Mouse (Mus musculus): ENCODE measurements around the gene Gm5741. TPM values are rescaled to one million over a fixed set of nuclear protein-coding genes. Genes with fewer than 3 reads are reported as not detected.

The Gm5741 gene
- polyA plus RNA-seq, 1 experiment: 1.9 TPM

GRCm38 (mm10) chr8:85073041-85073612, 5.3 kb upstream of the Gm5741 start:
- DNase-seq (ENCODE audit: low read depth): no peak

DNA sequence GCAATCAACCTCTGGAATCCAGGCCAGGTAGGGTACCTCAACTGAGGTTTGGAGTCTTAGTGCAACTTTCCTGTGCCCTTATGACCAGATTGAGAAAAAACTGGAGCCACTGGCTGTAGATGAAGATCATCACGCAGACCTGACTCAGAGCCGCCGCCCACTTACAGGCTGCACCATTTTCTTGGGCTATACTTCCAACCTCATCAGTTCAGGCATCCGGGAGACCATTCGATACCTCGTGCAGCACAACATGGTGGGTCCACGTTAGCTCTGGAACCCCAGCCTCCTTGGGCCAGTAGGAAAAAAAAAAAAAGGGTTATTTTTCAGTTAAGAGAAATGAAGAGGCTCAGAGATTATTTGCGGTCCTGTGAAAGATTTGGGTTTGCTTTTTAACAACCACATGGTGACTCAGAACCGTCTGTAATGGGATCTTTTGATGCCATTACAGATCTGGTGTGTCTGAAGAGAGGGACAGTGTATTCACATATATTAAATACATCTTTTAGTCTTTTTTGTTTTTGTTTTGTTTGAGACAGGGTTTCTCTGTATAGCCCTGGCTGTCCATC, 4.7 kb upstream of the Gm5741 start:
- no peak for DNase-seq (ENCODE audit: low read depth)

DNA sequence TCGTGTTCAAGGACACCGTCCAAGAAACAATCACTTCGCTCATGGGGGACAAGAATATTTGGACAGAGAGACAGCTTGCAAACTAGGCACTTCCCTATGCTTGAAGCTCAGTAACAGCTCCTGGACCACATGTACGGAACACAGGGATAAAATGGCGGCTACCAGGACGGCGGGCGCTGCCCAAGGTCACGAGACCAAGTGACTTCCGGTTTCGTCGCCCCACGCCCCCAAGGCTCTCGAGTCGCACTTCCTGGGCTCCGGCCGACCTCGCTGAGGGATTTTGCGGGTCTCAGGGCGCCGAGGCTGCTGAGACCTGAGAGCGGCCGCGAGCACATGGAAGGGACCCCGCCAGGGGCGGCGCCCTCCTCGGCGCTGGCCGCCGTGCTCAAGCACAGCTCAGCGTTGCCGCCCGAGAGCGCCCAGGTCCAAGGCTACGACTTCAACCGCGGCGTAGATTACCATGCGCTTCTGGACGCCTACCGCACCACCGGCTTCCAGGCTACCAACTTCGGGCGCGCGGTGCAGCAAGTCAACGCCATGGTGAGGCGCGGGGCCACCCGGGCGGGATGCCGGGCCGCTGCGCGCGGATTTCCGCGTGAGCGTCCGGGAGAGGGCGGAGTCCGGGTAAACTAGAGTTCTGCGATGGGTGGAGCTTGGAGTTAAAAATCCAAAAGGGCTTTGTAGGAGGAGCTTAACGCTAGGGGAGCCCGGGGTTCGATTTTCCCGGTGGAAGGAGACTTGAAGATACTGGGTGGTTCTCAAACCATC, 3.9 kb upstream of the Gm5741 start, which contains the start of gene Dhps:
Gene Dhps (plus strand): TSS at position 244 of the 768 bp plus-strand sequence.
- DNase-seq (ENCODE audit: low read depth): no peak

- no peak for DNase-seq (ENCODE audit: low read depth)
These were observed 3.3 kb upstream of the Gm5741 start for GRCm38 (mm10) chr8:85071041-85071440.

DNA sequence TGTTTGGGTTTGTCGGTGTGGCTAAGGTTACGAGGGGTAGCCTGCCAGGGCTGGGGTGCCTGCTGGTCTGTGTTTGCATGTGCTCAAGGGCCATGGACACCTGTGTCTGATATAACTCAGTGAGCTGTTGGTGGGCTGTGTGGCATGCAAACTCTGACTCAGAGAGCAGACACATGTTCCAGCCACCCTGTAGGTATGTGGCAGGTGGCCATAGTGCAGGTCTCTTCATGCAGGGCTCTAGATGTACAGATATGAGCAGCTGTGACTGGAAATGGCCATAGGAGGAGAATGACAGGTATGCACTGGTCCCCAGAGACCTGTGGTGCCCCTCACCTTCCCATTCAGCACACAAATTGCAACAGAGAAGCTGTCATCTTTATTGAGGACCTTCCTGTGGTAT, 627 bp downstream of the Gm5741 start:
- DNase-seq (ENCODE audit: low read depth): peak; percentile 64

GRCm38 (mm10) chr8:85065213-85065612, 2.6 kb downstream of the Gm5741 start:
- no peak for DNase-seq (ENCODE audit: low read depth)

GRCm38 (mm10) chr8:85062603-85063002, 5.2 kb downstream of the Gm5741 start:
- DNase-seq (ENCODE audit: low read depth): no peak

- DNase-seq (ENCODE audit: low read depth): no peak
These were observed 7.7 kb downstream of the Gm5741 start, which contains the start of gene Fbxw9 for GRCm38 (mm10) chr8:85059879-85060616. Gene Fbxw9 (plus strand): TSS chr8:85060055.

GRCm38 (mm10) chr8:85057367-85057766, 10.4 kb downstream of the Gm5741 start:
- no peak for DNase-seq (ENCODE audit: low read depth)

- DNase-seq (ENCODE audit: low read depth): peak; percentile 90
These were observed 24.2 kb downstream of the Gm5741 start for GRCm38 (mm10) chr8:85043619-85044018.

- DNase-seq (ENCODE audit: low read depth): no peak
These were observed 29.9 kb downstream of the Gm5741 start for GRCm38 (mm10) chr8:85037681-85038531.

DNA sequence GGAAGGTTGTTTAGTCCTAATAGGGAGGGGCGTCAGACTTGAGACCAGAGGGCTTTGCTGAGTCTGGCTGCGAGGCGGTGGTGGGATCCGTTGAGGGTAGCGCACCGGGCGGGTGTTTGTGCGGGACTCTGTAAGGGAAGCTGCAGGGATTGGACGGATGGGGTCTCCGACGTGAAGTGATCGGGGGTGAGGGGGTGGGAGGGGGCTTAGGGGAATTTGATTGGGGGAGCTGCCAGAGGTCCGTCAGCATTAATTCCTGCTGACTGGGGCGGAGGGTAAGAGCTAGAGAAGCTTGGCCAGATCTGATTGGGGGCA, 30.5 kb downstream of the Gm5741 start:
- no peak for DNase-seq (ENCODE audit: low read depth)

DNA sequence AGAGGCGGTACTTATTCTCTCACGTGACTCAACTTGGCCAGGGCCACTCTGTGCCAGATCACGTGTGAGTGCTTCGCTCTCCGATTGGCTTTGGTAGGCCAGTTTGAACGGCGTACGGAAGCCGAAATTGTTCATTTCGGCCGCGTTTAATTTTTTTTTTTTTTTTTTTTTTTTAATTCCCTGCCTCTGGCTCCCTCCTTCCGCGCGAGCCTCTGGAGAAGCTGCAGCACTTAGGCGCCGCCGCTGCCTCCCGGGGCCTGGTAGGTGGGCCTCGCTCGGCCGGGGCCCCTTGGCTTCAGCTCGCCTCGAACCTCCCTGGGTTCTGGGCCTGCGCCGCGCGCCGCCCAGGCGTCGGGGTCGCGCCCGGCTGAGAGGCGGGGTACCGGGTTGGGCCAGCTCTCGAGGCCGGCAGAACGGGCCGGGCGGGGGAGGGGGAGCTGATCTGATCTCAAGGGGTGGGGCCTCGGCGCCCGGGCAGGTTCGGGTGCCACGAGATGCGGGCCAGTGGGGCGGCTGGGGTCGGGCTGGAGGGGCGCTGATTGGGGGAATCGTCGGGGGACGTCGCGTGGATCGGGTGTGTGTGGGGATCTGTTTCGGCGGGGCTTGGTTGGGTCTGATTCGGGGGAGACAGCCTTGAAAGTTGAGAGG, 30.9 kb downstream of the Gm5741 start, which contains the start of gene Tnpo2:
Gene Tnpo2 (plus strand): TSS at position 198 of the 648 bp plus-strand sequence.
- DNase-seq (ENCODE audit: low read depth): no peak

- no peak for DNase-seq (ENCODE audit: low read depth)
These were observed 31.4 kb downstream of the Gm5741 start for GRCm38 (mm10) chr8:85036381-85036717.

DNA sequence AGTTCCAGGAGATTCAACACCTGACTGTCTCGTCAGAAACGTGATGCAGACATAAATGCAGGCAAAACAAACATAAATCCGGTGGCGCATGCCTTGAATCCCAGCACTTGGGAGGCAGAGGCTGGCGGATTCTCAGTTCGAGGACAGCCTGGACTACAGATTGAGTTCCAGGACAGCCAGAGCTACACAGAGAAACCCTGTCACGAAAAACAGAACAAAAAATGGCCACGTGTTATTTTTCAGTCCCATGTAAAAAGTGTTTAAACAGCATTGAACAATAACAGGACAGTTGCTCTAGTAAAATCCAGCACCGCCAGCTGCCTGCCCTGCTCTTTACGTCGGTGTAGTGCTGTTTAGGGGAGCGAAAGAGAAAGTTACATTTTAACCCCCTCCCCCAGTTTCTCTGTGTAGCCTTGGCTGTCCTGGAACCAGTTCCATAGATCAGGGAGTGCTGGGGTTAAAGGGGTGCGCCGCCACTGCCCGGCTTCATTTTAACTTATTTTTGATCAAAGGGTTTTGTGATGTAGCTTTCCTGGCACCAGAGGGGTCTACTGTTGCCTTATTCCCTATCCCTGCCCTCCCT, 32.0 kb downstream of the Gm5741 start:
- DNase-seq (ENCODE audit: low read depth): no peak

- no peak for DNase-seq (ENCODE audit: low read depth)
These were observed 32.5 kb downstream of the Gm5741 start for GRCm38 (mm10) chr8:85035165-85035727.

DNA sequence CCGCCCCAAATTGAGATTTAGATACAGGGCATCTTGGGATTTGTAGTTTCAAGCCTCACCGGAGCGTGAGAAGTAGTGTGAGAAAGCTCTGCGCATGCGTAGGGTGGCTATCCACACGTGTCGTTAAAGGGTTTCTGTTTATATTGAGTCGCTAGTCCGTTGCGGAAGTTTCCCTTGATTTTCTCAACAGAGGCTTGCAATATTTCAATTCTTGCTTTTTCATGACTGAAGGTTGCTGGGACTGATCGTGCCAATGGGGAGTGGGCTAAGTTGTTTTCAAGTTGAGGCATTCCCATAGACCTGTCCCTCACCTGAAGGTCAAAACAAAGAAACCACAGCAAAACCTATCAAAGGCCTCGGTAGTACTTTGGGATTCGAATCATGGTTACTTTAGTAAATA, 33.0 kb downstream of the Gm5741 start:
- DNase-seq (ENCODE audit: low read depth): no peak

GRCm38 (mm10) chr8:85033867-85034266, 33.9 kb downstream of the Gm5741 start:
- no peak for DNase-seq (ENCODE audit: low read depth)

DNA sequence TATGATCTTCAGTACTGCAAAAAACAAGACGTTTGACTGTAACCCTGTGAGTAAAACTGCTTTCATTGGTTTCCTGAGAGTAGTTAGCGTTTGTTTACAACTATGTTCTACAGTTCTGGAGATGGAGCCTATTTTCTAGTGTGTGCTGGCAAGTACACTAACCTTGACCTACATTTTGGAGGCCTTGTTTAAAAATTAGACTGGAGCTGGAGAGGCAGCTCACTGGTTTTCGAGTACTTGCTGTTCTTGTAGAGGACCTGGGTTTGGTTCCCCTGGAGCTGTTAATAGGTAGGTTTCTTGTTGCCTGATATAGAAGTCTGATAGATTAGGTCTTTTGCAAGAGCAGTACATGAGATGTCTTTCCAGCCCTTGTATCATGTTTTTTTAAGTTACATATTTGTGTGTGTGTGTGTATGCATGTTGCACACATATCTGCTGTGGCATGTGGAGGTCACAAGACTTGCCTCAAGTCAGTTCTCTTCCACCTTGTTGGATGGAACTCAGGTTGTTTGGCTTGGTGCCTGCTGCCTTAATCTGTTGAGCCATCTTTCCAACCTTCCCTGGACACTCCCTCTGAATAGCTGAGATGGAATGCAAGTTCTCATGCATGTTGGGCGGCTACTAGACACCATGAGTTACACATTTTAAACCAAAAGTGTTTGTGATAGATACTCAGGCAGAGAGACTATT, 35.0 kb downstream of the Gm5741 start:
- DNase-seq (ENCODE audit: low read depth): no peak

DNA sequence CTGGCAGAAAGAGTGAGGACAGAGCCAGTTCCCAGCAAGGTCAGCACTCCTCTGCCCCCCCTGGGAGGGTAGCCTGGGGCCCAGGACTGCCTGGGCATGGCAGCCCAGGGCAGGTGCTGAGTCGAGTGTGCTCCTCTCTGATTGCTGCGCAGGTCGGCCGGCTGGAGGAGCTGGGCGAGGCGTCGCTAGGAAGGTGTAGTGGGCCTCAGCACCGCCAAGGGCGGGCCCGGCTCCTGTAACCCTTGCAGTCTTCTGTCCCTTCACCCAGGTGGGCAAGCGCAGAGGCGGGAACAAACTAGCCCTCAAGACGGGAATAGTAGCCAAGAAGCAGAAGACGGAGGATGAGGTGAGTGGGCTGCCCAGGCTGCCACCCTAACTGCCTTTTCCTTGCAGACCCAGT, 38.5 kb downstream of the Gm5741 start:
- no peak for DNase-seq (ENCODE audit: low read depth)
